Mouse (Mus musculus) frontal cortex, postnatal 25 days (tissue): Measurements from ENCODE around the gene Gria1.

ENCODE experiments used
- DNase-seq, 2 experiments: peaks; one replicate each; pipeline ENCODE4 v3.0.0; 2022; ENCODE audit warnings: low spot score in 2 of 2

Gene Gria1

DNA sequence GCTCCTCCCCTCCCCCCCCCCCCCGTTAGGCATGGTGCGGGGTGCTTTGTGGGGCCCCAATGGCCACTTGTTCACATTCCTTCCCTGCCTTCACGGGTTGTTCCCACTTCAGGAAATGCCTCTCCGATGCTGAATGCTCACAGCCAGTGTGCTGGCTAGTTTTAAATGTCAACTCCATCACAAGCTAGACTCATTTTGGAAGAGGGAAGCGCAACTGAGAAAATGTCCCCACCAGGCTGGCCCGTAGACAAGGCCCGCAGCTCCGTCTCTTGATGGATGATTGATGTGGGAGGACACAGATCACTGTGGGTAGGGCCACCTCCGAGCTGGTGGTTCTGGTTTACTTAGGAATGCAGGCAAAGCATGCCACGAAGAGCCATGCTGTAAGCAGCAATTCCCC lies 266.9 kb downstream of the Gria1 start:
- no peak for DNase-seq

DNA sequence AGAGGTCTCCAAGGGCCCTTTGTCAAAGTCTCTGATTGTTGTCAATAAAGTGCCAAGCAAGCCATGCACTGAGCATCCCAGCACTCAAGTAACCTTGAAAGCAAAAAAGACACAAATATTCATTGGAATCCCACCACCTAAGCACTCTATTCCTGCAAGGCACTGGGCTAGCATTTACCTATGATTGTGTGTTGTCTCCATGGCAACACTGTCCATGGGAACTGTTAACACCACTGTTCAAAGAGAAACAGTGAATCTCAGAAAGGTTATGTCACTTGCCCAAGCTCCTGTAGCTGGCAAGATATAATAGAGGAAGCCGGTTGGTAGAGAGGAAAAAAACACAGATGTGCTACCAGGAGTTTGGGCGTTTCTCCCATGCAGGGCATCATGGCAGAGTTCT lies 274.9 kb downstream of the Gria1 start:
- no peak for DNase-seq

DNA sequence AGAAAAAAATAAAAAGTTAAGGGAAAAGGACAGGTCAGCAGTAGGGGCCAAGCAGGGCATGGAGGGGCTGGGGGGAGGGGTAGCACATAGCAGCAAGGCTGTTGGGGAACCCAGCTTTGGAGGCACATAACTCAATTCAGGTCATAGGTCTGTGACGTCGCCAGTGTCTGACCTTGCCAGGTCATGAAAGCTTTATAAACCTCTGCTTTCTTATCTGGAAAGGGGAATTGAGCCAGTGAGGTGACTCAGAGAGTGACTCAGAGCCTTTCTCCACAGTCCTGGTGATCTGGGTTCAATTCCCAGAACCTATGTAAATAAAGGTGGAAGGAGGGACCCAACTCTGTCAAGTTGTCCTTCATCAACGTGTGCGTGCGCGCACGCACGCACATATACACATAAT lies 286.2 kb downstream of the Gria1 start:
- no peak for DNase-seq

GRCm38 (mm10) chr11:57298263-57298662 lies 287.1 kb downstream of the Gria1 start:
- no peak for DNase-seq

DNA sequence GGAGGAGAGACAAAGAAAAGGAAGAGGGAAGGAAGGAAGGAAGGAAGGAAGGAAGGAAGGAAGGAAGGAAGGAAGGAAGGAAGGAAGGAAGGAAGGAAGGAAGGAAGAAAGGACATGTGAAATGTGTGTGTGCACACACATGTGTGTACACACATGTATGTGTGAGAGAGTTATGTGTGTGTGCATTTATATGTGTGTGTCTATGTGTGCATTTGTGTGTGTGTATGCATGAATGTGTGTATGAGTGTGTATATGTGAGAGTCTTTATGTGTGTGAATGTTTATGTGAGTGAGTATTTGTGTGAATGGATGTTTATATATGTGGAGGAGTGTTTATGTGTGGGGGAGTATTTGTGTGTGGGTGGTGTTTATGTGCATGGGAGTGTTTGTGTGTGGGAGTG lies 287.5 kb downstream of the Gria1 start:
- DNase-seq, result no peak

DNA sequence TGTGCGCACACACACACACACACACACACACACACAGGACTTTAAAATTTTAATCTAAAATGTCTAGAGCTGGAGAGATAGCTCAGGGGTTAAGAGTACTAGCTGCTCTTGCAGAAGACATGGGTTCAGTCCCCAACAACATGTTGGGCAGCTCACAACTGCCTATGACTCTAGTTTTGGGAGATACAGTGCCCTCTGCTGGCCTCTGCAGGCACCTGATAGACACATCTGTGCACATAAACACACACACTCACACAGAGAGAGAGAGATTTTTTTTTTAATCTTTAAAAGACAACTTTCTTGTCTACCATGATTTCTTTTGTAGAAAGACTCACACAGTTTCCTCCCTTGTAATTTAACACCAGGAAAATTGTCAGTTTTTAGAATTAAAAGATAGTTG lies 292.4 kb downstream of the Gria1 start:
- no peak for DNase-seq

GRCm38 (mm10) chr11:57306116-57306515 lies 294.9 kb downstream of the Gria1 start:
- DNase-seq, result no peak

DNA sequence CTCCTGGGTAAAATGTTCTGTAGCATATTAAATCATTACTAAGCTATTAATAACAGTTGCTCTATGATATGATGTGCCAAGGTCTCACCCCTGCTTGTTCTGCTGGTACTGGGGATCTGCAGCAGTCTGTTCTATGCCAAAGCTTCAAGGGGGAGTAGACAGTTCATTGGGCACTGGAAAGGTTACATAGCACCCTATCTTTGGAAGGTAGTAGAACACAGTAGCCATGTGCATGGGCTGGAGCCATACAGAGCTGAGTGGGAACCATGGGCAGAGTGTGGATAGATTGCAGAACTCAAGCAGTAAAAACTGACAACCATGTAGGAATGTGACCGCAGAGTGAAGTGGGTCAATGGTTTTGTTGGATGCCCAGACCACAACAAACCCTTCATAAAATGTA lies 295.7 kb downstream of the Gria1 start:
- no peak for DNase-seq

GRCm38 (mm10) chr11:57317063-57317462 lies 305.9 kb downstream of the Gria1 start:
- no peak for DNase-seq

- DNase-seq, result no peak
Observed at GRCm38 (mm10) chr11:57317478-57317877, 306.3 kb downstream of the Gria1 start.

- no peak for DNase-seq
Observed at GRCm38 (mm10) chr11:57319374-57319773, 308.2 kb downstream of the Gria1 start.

DNA sequence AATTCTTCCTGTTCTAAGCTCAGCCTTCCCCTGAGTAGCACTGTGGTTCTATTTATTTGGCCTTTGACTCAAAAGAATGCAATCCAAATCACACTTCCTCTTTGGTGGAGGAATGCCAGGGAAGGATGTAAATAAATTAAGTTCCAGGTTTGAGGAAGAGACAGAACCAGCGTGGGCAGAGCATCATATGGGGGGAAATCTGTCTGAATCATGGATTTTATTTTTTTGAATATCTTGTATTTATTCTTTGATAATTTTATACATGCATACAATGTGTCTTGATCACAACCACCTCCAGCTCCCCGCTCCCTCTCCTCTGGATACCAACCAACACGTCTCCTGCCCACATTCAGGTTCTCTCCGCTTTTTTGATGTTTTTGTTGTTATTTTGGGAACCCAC lies 312.9 kb downstream of the Gria1 start:
- DNase-seq, result peak in 1 of 2 experiments; percentile 3
